Mouse (Mus musculus) ES-E14 (cell line): Measurements from ENCODE around the gene Hdac6. TPM values are rescaled to one million over a fixed set of nuclear protein-coding genes. Genes with fewer than 3 reads are reported as not detected.

ENCODE experiments used
- DNase-seq: peaks from one replicate; pipeline ENCODE4 v3.0.0-alpha.2; 2013; ENCODE audit warnings: low read depth, low spot score
- H3K27ac ChIP-seq: 2 replicates; pipeline ENCODE4 v1.5.1; 2012; ENCODE audit warnings: low read depth, mild to moderate bottlenecking, low read length, moderate library complexity, mixed read lengths; ENCODE audit not compliant: poor library complexity, insufficient read depth, severe bottlenecking
- H3K36me3 ChIP-seq: 2 replicates; pipeline ENCODE4 v1.6.1; 2012; ENCODE audit warnings: mild to moderate bottlenecking, low read length, moderate library complexity, mixed read lengths; ENCODE audit not compliant: control insufficient read depth, poor library complexity, insufficient read depth, severe bottlenecking
- H3K4me1 ChIP-seq, 2 experiments: fragments of 150-350 bp in 1 of 2; sonication (generic) in 1 of 2; 2 replicates each; pipeline ENCODE4 v1.6.1; 2012; ENCODE audit warnings: low read length in 2 of 2, mild to moderate bottlenecking in 1 of 2, mixed read lengths in 1 of 2; ENCODE audit not compliant: control insufficient read depth in 2 of 2, insufficient read depth in 2 of 2, poor library complexity in 1 of 2
- H3K4me3 ChIP-seq, 2 experiments: fragments of 150-350 bp in 1 of 2; sonication (generic) in 1 of 2; 2 replicates each; pipeline ENCODE4 v1.5.1; 2012; ENCODE audit warnings: low read length in 2 of 2, low read depth in 1 of 2, mild to moderate bottlenecking in 1 of 2, mixed read lengths in 1 of 2; ENCODE audit not compliant: insufficient read depth in 1 of 2, poor library complexity in 1 of 2, severe bottlenecking in 1 of 2
- H3K9ac ChIP-seq: 2 replicates; pipeline ENCODE4 v1.6.1; 2012; ENCODE audit warnings: low read depth, mild to moderate bottlenecking, low read length, mixed read lengths; ENCODE audit not compliant: poor library complexity, insufficient read depth, severe bottlenecking
- H3K9me3 ChIP-seq: fragments of 150-350 bp; sonication (generic); 2 replicates; pipeline ENCODE4 v1.6.1; 2012; ENCODE audit warnings: low read depth, mild to moderate bottlenecking, low read length; ENCODE audit not compliant: control insufficient read depth, insufficient read depth
- CHD2 ChIP-seq: IDR thresholded peaks from 2 replicates; pipeline ENCODE4 v1.6.1; 2014; ENCODE audit warnings: mild to moderate bottlenecking, low read depth, low read length, inconsistent platforms
- HCFC1 ChIP-seq: IDR thresholded peaks from 2 replicates; pipeline ENCODE4 v1.6.1; 2012; ENCODE audit warnings: low read length, inconsistent platforms, borderline replicate concordance; ENCODE audit not compliant: insufficient read depth
- MAFK ChIP-seq: IDR thresholded peaks from 2 replicates; pipeline ENCODE4 v1.6.1; 2014; ENCODE audit warnings: mild to moderate bottlenecking, low read depth, low read length, inconsistent platforms; ENCODE audit not compliant: insufficient read depth
- ZC3H11A ChIP-seq: IDR thresholded peaks from 2 replicates; pipeline ENCODE4 v1.6.1; 2012; ENCODE audit warnings: low read depth, mild to moderate bottlenecking, inconsistent platforms, low read length, borderline replicate concordance
- ZNF384 ChIP-seq: IDR thresholded peaks from 2 replicates; pipeline ENCODE4 v1.6.1; 2012; ENCODE audit warnings: low read depth, low read length, inconsistent platforms
- in situ Hi-C, 2 experiments: fragments of 600-800 bp; cut with MboI; formaldehyde crosslinking; loops; one replicate each; pipeline ENCODE4 v1.15.1; 2025; ENCODE audit warnings: low sequenced_read_pairs in 2 of 2, inconsistent platforms in 1 of 2; ENCODE audit not compliant: unreplicated experiment in 2 of 2
- total RNA-seq: library from RNA; depleted of rRNA; stranded (reverse); fragments of 300-350 nt; gene quantifications from 2 replicates; pipeline ENCODE4 v1.2.3, GENCODE M21; 2012

Hdac6 gene
- total RNA-seq, 1 experiment = 54.6 TPM

DNA sequence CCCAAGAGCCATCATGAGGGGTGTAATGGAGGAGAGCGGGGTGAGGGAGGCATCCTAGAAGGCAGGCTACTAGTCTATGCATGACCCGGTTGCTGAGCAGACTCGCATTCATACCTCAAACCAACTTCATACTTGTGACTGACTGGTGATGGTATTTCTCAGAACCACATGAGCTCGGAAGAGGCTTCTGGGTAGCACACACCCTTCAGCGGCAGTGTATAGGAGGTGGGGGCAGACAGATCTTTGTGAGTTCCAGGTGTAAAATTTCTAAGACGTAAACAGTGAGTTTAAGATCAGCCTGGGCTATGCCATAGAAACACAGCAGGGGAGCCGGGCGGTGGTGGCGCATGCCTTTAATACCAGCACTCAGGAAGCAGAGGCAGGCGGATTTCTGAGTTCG lies 30.2 kb upstream of the Hdac6 start, which contains the start of gene Gata1:
Gene Gata1 (minus strand): TSS at position 180 of the 400 bp plus-strand sequence.
- no peak for TF ChIP-seq ZC3H11A
- TF ChIP-seq MAFK = no peak
- no peak for TF ChIP-seq CHD2
- no peak for TF ChIP-seq HCFC1
- TF ChIP-seq ZNF384 = no peak
- no peak within 1 kb of the TSS for H3K27ac ChIP-seq
- H3K9me3 ChIP-seq = no peaks in the 10 kb centered on the region
- in situ Hi-C loops = no loop called here
- no peak for DNase-seq
- no peaks in the 10 kb centered on the region for H3K36me3 ChIP-seq
- H3K4me3 ChIP-seq = no peak within 1 kb of the TSS
- peaks cover 0 to 2% of the 10 kb centered on the region in 2 experiments; a peak in 1 of 4 replicates for H3K4me1 ChIP-seq
- H3K9ac ChIP-seq = no peak within 1 kb of the TSS

DNA sequence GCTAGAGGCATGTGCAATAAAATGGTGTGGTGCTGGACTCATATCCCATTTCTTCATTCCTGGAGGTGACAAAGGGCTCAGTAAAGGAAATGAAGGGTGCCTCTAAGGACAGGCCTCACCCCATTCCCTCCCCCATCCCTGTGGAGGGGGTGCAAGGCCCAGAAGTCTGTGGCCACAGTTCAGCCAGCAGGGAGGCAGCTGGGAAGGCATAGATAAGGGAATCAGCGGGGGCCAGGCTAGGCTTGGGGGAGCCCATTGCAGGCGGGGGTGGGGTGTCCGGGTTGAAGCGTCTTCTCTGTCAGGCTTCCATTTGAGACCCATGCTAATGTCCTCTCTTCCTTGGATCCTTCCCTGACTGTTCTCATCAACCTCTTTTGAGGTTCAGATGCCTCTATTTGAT lies 23.6 kb upstream of the Hdac6 start:
- no peak for TF ChIP-seq ZNF384
- TF ChIP-seq CHD2 = no peak
- no peak for TF ChIP-seq HCFC1
- TF ChIP-seq ZC3H11A = no peak
- TF ChIP-seq MAFK = no peak
- Histone ChIP-seq H3K9me3 (no peaks in the 10 kb centered on the region), H3K36me3 (no peaks in the 10 kb centered on the region), H3K4me1 (peaks cover 0 to 5% of the 10 kb centered on the region in 2 experiments; a peak in 1 of 4 replicates), H3K9ac (no peak overlapping the region), H3K27ac (no peak overlapping the region), H3K4me3 (no peak overlapping the region)
- no peak for DNase-seq
- in situ Hi-C loops = no loop called here

DNA sequence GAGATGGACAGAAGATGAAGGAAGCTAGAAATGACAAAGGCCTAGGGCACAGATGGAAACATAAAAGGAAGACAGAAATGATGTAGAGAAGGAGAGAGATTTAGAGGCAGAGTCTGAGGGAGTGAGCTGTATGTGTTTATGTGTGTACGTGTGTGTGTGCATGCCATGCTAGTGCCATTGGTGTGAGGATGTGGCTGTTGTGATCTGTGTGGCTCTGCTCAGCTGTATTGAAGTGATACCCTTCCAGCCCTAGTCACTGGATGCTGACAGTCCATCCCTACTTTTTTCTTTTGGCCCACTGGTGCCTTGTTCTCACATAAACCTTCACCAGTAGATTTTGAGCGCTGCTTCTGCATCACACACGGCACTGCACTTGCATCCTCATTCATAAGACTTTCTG lies 21.2 kb upstream of the Hdac6 start:
- H3K9me3 ChIP-seq = no peaks in the 10 kb centered on the region
- TF ChIP-seq CHD2 (no peak), HCFC1 (no peak), ZC3H11A (no peak), MAFK (no peak), ZNF384 (no peak)
- no peak overlapping the region for H3K9ac ChIP-seq
- no peaks in the 10 kb centered on the region for H3K36me3 ChIP-seq
- peaks cover 0 to 6% of the 10 kb centered on the region in 2 experiments; a peak in 1 of 4 replicates for H3K4me1 ChIP-seq
- H3K27ac ChIP-seq = no peak overlapping the region
- no peak for DNase-seq
- in situ Hi-C loops = no loop called here
- no peak overlapping the region for H3K4me3 ChIP-seq

DNA sequence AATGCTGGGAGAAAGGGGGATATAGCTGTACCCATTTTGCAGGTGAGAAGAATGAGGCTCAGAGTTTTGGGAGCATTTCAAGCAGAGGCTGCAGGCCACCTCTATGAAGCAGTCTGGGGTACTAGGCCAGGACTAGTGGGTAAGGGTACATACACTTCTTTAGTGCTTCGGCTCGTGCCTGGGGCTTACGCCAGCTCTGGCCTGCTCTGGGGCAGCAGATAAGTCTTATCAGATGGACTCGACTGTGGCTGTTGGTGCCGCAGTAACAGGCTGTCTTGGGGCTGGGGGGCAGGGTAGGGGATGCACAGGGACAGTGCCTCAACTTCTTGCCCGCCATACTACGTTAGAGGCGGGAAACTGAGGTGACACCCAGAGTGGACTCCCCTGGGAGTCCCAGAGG lies 20.5 kb upstream of the Hdac6 start:
- H3K36me3 ChIP-seq = no peaks in the 10 kb centered on the region
- DNase-seq = no peak
- no peak overlapping the region for H3K9ac ChIP-seq
- H3K4me3 ChIP-seq = no peak overlapping the region
- no peaks in the 10 kb centered on the region for H3K9me3 ChIP-seq
- no peak overlapping the region for H3K27ac ChIP-seq
- no peak for TF ChIP-seq MAFK
- no peak for TF ChIP-seq ZC3H11A
- no peak for TF ChIP-seq HCFC1
- no peak for TF ChIP-seq CHD2
- no peak for TF ChIP-seq ZNF384
- peaks cover 0 to 6% of the 10 kb centered on the region in 2 experiments; a peak in 1 of 4 replicates for H3K4me1 ChIP-seq
- in situ Hi-C loops = no loop called here

DNA sequence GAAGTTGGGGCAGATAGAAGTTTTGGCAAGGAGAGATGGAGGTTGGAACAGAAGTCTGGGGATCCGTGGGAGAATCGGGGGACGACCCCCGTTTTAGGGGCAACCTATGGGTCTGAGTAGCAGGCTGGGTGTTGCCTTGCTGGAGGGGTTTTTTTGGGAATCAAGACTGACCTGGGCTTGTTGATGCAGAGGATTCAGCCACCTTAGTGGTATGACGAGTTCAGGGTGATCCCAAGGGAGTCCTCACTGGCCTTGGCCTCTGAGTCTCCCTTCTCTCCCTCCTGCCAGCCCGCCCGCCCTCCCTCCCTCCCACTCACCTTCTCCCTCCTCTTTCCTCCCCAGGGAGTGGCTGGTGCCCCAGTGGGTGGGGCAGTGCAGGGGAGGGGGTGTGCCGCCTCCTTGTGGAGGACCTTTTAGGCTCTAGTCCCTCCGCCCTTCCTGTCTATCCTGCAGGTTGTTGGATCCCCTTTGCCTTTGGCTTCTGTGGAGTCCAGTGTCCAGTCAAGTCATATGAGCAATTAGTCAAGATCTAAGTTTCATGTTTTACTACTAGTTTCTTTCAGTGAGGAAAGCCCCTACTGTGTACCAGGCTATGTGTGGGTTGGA lies 20.0 kb upstream of the Hdac6 start:
- Histone ChIP-seq H3K27ac (no peak overlapping the region), H3K4me1 (peaks cover 0 to 6% of the 10 kb centered on the region in 2 experiments; a peak in 1 of 4 replicates), H3K36me3 (no peaks in the 10 kb centered on the region), H3K9ac (no peak overlapping the region), H3K9me3 (no peaks in the 10 kb centered on the region), H3K4me3 (no peak overlapping the region)
- DNase-seq = no peak
- in situ Hi-C loops = no loop called here
- TF ChIP-seq CHD2 (no peak), MAFK (no peak), ZNF384 (no peak), ZC3H11A (no peak), HCFC1 (no peak)
